Mouse (Mus musculus) left cerebral cortex, postnatal 10 days (tissue): ENCODE measurements at regions not wholly inside any gene's neighbourhood (a gene's known extent, or its start where the extent isn't known, plus 50 kb on each side); places are given as distances from the start of the nearest gene placed in this dataset.

Source experiments
- DNase-seq, 2 experiments: peaks; one replicate each; pipeline ENCODE4 v3.0.0; 2021 to 2022; ENCODE audit warnings: low spot score in 2 of 2, mixed read lengths in 1 of 2; ENCODE audit errors: extremely low spot score in 1 of 2
- intact Hi-C: fragments of 180-260 bp; cut with DNase I; formaldehyde crosslinking; loops from one replicate; pipeline ENCODE4 v1.15.1; 2025

DNA sequence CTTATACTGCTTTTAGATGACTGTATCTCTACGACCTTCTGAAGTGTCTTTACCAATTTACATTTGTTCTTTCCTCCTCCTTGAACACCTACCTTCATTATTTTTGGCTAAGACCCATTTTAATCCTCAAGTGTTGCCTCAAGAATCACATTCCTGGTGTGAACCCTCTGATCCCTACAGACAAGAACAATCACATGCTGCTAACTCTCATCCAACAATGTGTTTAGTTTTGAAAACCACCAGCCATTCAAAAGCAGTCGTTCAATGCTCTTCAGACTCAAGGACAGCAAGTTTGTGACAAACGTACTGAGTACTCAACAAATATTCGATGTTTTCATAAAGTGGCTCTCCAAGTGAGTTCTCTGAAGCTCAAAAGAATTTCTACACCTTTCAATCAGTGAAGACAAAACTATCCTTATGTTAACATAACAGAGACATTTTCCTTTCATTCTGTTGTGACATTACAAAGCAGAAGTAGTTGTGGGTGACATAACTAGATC lies 898.9 kb upstream of the Acvr2a start:
- intact Hi-C loops = no loop called here
- no peak for DNase-seq

DNA sequence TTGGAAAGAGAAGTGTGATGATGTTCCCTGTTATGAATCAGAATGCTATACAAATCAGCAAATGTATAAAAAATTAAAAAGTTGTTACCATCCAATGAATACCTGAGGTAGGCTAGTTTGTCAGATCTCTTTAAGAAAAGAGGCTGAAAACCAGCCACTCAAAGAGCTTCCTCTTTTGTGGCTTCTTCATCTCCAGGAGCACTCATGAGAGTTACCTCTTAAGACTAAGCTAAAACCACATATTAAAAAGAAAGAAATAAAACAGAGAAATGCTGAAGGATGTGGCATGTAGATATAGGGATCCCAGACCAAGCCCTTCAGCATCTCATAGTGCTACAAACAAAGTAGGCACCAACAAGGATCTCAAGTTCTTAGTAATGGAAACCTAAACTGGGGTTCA lies 890.9 kb upstream of the Acvr2a start:
- intact Hi-C loops = no loop called here
- no peak for DNase-seq

DNA sequence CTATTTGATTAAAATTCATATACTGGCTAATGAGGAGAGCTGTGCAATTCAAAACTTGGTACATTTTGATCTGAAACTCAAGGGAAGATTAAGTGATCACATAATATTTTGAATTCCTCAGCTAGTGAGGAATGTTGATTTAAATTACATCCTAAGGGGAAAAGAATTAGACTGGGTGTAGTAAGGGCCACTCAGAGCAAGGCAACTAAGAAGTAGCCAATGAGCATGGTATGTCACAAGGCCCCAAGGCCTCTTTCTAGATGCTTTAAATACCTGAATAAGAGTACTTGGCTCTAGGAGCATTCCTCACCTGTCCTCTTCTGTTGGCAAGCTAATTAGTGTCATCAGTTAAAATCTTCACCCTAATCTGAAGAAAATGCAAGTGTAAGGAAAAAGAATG lies 887.3 kb upstream of the Acvr2a start:
- intact Hi-C loops = no loop called here
- DNase-seq = no peak

DNA sequence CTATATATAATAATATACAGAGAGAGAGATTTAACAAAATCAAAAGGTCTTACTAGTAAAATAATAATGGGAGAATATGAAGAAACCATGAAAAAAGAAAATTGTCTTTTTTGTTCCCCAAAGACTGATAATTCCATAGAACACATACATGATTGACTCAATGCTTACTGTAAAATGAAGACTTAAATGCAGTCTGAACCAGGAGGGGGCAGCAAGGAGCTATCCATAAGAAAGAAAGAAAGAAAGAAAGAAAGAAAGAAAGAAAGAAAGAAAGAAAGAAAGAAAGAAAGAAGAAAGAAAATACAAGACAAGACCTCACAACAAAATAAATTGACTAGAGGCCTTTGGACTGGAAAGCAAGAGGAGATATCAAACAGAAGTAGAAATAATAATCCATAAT lies 868.8 kb upstream of the Acvr2a start:
- no peak for DNase-seq
- intact Hi-C loops = no loop called here

DNA sequence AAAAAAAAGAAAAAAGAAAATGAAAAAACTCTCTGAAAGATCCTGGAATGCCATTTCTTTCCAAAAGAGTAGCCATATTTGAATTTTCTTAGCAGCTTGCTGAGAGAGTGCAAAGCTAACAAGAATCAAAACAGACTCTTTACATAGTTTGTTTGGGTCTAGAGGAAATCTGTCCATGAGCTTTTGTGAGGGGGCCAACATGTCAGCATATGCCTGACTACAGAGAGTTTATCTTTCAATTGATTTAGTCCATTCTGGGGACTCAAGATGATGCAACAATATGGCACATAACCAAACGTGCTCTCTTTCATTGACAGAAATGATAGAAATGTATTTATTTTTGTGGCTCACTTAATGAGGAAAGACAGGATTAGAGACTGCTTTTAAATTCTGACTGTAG lies 822.8 kb upstream of the Acvr2a start:
- intact Hi-C loops = no loop called here
- no peak for DNase-seq

DNA sequence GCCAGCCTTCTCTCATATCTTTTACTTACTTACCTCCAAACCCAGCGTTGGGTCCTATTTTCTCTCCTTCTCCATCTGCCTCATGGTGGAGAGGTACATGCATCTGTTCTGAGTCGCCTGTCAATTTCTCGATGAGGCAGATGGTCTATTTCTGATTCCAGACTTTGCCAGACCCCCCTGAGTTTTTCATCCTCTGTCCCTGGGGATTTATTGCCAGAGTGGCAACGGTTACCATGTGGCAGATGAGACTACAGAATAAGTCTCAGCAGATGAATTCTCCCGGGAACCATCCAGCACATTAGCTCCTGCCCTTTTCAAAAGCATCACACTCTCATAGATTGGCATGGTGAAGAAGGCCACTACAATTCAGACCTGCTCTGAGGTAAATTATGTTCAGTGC lies 819.7 kb upstream of the Acvr2a start:
- intact Hi-C loops = no loop called here
- DNase-seq = no peak

DNA sequence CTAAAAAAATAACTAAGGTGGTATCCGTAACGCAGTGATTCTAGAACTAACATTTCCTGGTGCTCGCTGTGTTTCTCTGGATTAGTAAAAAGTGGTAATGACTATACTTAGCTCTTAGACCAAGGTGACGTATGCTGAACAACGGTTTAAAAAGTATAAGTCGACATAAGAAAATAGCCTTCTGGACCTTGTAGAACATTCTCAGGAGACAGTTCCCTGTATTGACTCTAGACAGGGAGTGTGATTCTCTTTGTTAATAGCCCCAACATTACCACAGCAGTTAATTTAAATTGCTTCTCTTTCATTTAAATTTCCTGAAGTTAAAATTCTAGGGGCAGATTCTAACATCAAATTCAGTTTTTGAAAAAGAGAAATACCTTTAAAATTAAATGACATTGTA lies 812.7 kb upstream of the Acvr2a start:
- intact Hi-C loops = loop anchor here (2.0 kb wide), 1 partner anchor 886 kb away; no protein-coding TSS in a partner anchor
- DNase-seq = no peak

DNA sequence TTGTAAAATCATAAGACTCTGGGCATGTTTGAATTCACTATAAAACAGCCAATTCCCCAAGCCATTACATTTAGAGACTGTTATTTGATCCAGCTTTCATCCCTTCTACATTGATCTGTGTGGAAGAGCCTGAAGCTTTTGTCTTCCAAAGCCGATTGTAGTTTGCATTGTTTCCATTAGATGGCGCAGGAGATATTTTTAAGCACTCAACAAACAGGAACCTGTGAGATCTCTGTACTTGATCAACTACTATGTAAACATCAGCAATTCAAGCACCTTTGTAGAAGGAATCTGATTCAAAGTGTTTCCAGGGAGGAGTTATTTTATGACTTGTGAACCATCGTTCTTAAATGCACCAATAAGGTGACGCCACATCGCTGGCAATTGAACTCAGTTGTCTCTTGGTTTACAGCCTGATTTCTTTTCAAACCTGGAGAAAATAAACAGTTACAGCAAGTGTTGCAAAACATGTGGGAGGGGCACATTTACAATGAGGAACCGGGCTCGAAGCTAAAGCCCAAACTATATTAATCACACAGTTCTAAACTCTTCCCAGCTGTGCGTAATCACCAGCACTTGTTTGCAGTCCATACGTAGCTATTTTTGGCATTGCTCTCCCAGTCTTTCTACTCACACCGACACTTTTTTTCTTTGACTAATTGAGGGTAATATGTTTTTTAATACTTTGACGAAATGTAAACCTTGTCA lies 812.0 kb upstream of the Acvr2a start:
- intact Hi-C loops = loop anchor here (2.0 kb wide), 1 partner anchor 885 kb away; no protein-coding TSS in a partner anchor

DNA sequence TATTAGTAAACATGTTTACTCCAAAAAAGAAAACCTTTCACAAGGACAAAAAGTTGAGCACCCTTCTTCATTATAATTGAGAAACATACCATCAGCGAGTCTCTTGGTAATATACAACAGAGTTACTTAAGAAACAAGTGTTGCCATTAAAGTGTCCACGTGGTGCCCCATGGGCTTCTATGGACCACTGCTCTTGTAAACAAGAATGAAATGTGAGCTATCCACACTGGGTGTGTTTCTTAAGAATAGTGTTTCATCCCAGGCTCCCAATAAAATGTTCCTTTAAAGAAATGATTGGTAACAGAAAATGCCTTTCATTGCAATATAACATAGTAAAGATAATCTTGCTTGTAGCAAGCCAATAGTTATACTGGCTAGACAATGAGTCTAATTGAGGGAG lies 803.6 kb upstream of the Acvr2a start:
- intact Hi-C loops = no loop called here

More for the DNA sequence above, 812.0 kb upstream of the Acvr2a start:
- peak; percentile 14 to 64 for DNase-seq

DNA sequence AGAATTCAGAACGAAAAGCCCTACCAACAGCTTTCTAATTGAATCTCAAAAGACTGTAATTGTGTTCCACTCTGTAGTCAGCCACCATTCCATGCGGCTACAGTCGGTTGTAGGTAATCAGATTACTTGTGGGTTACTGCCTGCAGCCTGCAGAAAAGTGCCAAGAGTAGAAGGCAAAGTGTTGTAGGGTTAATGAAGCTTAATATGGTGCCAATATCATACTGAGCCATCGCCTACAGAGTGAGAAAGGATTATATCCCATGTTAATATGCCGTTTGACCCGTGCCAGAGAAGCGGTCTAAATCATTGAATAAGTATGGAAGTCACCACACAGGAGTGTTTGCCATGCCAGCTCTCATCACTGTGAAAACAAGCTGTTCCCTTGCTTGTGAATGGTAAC lies 786.4 kb upstream of the Acvr2a start:
- no peak for DNase-seq
- intact Hi-C loops = no loop called here

More for the DNA sequence above, 803.6 kb upstream of the Acvr2a start:
- no peak for DNase-seq

DNA sequence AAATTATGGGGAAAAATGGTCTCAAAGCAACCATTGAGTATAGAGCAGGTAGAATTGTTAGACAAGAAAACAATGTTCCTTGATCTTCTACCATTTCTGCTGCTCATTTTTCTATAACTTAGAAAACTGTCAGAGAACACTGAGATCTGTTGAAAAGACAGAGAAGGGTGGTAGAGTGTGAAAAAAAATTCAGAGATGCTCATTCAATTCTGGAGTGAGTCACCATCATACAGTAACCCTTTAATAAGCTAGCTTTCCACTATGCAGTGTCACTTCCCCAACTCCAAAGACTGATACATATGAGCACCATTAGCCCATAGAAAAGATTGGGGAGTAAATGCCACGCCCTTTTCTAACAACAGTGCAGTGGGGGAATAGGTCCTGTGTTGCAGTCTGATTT lies 752.5 kb upstream of the Acvr2a start:
- DNase-seq = no peak
- intact Hi-C loops = no loop called here

DNA sequence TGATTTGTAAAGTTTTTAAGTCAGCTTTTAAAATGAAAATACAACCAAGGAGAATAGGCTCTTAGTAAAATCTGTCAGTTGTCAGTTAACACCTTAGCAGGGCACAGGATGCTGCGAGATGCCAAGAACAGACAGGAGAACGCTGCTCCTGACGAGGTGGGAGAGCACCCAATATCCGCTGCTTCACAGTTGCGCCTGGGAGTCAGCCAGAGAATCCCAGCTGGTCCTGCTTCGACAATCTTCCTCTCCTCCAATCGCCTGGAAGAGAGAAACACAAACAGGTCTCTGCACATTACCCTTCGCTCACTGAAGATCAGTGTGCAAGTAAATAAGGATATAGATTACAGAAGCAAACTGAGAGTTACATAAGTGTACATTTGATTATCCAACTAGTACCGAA lies 750.5 kb upstream of the Acvr2a start:
- DNase-seq = peak; percentile 9 to 24
- intact Hi-C loops = no loop called here

DNA sequence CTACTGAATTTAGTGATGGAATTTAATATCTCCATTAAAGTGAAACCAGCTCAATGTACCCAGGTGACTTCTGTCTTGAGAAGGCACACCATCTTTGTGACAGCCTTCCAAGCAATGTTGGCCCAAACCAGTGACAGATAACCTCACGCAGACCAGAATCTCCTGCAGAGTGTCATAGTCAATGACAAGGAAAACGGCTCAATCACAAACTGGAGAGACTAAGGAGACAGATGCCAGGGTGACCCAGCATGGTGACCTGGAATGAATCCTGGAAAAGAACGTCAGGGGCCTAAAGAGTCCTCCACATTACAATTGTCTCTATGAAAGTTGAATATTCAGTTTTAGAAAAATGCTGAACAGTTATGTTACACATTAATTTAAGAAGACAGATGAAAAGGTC lies 748.7 kb upstream of the Acvr2a start:
- DNase-seq = no peak
- intact Hi-C loops = no loop called here

DNA sequence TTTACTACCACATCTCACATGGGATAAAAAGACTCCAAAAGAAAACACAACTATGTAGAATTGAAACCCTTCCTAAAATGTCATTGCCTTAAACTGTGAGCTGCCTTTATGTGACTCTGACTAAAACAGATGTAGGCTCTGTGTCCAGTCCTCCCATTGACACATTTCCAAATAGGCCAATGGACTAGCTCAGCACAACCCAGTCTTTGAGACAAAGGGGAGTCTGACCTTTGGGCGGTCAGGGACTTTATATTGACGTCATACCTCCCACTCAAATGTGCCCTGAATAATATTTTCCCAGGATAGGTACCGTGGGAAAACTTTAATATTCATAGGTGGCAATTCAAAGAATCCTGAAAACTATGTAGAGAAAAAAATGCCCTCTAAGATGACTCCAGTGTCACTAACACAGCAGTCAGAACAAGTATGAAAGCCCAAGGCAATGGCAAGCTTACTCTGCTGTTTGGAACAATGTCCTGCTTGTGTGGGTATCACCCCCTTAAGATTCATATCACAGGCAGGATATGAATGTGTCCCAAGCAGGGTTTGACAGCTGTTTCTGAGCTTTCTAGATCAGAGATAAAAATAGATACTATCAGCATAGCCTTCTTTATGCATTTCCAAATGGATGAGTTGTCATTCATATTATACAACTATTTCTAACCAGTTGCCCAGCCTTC lies 731.6 kb upstream of the Acvr2a start:
- intact Hi-C loops = no loop called here
- no peak for DNase-seq

DNA sequence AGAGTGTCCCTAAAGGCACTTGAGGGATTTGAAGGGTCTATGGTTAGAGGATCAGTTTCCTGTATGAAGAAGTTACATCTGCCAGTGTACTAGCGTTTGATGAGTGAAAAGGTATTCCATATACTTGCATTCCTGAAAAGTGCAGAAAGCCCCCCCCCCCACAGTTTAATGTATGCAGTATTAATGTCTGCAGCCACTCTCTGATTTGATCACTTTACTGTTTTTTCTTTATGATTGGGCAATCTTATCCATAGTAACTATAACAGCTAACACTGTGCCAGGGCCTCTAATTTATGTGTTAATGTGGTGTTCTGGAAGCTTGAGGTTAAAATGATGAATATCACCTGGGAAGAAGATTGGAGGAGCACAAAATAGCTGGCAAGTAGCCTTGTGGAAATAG lies 715.6 kb upstream of the Acvr2a start:
- intact Hi-C loops = no loop called here
- no peak for DNase-seq

DNA sequence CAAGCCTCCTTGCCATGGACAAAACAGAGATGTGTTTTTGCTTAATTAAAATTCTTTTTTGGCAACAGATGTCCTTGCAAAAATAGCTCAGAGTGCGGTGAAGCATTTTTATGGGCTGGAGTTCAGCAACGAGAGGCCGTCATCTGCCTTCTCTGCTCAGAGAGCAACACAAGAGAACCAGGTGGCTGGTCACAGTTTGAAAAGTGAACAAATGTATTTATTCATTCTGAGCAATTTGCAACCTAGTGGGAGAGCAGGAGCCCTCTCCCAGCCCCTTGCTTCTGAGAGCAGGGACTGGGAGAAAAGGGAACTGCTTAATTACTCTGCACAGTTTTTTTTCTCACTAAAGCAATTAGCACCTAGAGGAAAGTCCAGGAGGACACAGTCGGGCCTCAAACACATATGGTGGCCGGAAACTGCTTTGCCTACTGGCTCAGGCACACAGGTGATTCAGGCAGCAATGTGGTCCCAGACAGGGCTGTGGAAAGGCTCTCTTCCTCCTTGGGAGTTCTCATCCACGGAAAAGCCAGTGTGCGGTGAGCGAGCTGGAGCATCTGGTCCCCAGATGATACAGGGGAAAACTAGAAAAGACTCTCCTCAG lies 714.9 kb upstream of the Acvr2a start:
- intact Hi-C loops = no loop called here
- DNase-seq = peak; percentile 14 to 59

DNA sequence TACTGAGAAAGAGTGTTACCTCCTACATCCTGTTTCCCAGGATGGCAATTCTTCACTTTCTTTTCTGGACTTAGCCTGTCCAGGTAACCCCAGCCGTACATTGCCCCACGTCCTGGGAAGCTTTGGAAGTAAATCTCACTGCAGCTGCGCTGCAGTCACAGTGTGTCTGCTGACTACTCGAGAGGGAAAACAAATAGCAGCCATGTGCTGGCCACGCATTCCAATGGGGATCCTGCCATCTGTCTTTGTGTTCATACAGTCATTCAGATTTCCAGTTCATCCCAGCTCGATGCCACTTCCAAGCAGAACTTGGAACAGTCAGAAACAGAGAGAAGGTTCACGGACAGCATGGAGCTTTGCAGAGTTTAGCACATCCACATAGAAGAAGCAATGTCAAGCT lies 690.2 kb upstream of the Acvr2a start:
- no peak for DNase-seq
- intact Hi-C loops = no loop called here

DNA sequence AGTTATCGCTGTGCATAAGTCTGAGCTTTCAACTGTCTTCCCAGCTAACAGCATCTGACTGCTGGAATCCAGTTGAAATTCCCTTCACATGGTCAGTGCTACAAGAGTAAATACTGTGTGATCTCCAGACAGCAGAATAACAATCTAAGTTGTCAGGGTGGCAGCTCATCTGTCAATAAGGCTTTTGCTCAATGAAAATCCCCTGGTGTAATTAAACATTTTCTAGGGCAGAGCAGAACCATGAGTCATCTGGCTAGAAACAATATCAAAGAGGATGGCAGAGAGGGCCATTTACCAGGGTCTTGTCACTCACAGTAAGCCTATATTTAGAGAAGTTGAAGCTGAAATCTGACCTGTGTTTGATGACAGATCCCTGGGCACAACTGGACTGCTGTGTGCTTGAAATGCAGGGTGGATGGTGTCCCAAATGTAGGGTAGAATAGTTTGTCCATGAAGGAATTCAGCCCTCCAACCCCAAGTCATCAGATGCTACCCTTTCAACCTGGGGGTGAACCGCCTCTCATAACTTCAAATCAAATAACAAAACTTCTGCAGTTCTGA lies 675.8 kb upstream of the Acvr2a start:
- intact Hi-C loops = no loop called here
- DNase-seq = no peak

DNA sequence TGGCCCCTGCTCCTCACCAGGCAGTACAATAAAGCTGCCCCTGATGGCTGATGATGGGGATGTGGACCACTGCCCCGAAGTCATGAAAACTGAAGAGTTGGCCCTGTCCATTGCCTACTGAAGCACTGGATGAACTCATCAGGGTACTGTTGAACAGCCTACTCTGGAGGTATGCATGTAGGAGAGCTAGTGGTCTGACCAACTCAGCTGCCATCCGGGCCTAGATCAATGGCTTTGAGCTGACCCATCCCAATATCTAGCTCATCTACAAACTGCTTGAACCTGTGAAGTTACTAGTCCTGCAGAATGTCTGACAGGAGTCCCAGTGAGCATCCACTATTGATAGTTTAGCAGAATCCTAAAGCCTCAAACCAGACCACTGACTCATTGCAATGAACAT lies 672.6 kb upstream of the Acvr2a start:
- intact Hi-C loops = no loop called here

DNA sequence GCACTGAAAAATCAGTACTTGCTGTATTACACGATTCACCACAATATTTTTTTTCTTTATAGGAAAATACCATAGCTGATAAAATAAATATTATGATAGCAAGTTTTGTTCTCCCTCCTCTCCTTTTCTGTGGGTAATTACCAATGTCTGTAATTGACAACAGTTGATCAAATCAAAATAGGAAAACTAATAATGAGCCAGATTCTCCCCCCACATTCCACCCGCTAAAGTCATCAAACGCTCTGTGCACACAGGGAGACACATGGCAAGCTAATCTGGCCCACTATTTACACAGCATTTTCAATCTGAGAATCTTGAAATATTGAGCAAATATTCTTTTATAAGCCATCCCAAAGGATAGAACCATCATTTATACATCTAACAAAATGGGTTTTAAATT lies 659.2 kb upstream of the Acvr2a start:
- intact Hi-C loops = no loop called here
- no peak for DNase-seq

More for the DNA sequence above, 672.6 kb upstream of the Acvr2a start:
- no peak for DNase-seq
